Mouse (Mus musculus) ovary, postnatal 10 days (tissue): ENCODE data around the gene Reln.

Experiments used
- DNase-seq: peaks from one replicate; pipeline ENCODE4 v3.0.0; 2022; ENCODE audit warnings: low spot score

Reln gene

DNA sequence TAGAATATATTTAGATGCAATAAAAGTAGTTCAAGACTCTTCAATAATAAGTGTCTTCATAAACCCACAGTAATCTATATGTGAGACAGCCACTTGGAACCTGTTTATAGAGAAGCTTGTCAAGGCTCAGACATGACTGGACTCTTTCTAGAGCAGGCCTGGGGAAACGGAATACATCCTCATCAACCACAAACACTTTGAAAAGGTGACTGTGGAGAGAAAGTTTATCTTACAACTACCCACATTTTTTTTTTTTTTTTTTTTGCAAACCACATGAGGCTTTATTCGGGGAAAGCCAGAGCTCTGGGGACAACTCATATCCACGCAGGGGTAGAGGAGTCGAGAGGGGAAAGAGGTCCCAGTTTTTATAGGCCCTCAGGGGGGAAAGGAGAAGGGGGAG, 36.6 kb downstream of the Reln start:
- DNase-seq: no peak

DNA sequence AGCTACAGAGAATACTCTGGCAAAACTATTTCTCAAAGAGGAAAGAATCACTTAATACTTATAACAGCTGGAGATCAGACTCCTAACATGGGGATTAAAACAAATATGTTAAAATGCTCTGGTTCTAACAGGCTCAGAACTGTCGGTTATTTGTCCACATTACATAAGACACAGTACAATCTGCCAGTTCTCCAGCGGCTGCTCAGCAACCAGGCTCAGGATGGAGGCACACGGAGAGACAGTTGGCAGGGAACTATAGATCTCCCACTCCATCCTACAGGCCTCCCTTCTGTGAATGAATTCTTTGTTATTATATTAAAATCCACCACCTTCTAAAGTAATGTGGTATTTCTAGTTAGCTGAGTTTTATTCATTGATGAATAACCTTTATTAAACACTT, 37.4 kb downstream of the Reln start:
- no peak for DNase-seq

DNA sequence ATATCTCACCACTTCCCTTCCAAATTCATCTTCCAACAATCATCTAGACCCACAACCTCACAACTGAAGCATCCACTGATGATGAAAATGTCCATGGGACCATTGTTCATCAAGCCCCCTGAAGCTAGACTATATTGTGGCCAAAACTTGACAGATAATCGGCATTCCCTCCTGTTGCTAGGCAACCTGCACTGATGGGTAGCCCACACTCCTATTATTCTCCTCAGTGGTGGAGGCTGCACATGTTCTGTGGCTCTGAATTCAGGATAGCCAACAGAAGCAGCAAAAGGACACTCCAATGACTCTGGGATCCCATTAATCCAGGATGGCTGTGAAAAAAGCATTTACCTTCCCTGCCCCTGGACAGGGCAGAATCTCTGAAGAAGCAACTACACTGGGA, 40.8 kb downstream of the Reln start:
- no peak for DNase-seq

DNA sequence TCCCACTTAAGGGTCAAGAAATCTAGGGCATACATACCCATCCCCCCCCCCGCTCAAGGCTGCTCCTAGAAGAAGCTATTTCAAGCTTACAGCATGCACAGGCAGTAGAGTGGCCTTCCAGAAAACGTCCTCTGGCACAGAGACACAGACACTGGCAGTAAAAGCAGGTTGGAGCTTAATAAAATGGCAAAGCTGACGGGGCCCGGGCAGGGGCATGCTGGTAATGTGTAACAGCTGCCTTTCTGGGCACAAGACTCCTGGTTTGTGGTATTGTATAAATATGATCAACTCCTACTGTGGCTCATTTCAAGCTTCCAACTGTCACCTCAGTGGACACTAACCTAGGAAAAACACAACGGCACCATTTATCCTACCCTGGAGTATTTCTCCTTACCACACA, 42.2 kb downstream of the Reln start:
- DNase-seq: no peak

DNA sequence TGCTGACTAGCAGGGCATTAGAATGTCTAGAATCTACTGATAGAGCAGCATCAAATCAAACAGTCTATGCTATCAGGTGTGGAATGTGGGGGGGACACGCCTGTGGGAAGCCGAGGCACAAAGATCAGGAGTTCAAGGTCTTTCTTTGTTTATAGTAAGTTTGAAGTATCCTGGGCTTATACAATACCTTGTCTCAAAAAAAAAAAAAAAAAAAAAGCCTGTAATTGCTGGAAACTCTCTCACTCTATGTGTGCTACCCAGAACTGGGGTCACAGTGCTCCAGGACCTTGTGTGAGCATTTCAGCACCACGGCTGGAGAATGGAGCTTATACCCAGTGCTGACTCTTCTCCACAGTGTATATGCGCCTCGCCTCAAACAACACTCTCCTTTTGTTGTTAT, 43.7 kb downstream of the Reln start:
- no peak for DNase-seq

DNA sequence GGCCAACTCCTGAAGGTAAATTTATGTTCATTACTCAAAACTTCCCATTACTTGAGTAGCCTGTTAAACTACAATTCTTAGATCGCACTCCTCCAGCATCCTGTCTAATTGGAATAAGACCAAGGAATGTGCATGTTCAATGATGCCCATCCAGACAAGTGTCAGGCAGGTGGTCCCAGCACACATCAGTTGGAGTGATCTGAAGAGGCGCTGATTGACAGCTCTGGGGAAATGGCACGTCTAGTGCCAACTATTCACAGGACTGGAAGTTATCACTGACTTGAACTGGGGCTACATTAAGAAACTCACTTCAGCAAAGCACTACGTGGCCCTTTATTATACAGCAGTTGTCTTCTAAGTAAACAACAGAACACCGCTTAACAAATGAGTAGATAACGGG, 44.5 kb downstream of the Reln start:
- no peak for DNase-seq

DNA sequence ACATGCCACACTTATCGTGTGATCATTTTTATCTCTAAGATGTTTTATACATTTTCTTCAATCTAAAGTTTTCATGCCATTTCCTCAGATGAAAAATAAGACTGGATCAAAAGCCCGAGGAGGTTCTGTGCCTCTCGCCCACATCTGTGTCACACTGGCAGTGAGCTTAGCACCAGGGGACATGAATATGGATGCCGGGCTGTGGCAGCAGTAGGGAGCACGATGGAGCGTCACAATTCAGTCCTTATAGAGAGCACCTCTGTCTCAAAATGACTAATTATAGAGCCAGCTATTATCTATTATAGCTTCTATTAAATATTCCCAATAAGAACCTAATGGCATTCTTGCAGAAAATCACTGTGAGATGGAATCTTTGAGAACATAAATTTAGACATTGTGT, 49.3 kb downstream of the Reln start:
- no peak for DNase-seq

DNA sequence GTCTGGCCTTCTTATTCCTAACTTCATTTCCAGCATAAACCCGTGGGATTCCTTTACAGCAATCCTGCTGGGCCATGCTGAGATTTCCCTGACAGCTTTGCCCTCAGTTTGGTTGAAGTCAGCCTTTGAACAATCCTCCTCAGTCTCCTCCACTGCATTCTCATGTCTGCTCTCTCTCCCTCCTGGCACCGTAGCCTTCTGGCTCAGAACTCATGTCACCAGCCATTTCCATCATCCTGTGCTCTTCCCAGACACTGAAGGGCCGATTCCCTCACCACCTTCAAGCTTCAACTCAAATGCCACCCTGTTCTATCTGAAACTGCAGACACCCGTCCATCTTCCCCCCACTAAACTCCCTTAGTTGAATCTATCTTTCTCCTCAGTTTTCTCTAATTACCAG, 53.1 kb downstream of the Reln start:
- no peak for DNase-seq

DNA sequence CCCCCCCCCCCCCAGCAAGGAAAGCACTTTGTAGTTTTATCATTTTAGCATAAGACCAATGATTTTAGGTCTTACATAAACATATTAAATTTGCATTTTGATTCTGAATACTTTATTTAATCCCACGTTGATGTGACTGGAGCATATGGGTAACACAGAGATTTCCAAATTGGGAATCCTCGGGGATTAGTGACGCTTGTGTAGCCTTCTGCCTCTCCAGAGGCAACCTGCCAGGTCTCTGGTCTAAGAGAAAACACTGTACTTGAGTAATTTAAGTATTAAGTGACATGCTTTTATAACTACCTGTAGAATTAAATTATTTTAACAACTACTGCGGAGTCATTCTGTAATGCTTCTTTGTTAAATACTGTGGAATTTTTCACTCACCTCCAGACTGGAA, 59.1 kb downstream of the Reln start:
- DNase-seq: no peak

DNA sequence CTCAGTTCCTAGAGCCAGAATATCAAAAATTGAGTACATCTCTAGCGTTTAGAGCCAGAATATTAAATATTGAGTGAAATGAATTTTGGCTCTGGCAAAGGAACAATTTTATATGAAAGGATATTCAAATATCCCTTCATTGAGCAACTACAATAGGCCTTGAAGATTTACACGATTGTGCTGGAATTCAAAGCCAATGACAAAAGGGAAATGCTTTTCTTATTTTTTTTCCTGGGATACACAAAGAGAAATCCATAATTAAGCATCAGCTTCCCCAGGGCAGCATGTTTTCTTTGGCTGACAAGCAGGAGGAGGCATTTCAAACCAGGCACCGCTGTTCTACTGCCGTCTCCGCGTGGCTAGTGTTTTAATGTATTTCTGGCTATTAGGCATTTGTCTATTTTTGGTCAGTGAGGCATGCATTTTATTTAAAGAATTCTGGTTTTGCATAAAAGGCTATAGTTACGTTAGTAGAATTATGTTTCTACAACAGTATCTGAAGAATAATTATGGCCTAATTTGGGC, 62.3 kb downstream of the Reln start:
- no peak for DNase-seq

DNA sequence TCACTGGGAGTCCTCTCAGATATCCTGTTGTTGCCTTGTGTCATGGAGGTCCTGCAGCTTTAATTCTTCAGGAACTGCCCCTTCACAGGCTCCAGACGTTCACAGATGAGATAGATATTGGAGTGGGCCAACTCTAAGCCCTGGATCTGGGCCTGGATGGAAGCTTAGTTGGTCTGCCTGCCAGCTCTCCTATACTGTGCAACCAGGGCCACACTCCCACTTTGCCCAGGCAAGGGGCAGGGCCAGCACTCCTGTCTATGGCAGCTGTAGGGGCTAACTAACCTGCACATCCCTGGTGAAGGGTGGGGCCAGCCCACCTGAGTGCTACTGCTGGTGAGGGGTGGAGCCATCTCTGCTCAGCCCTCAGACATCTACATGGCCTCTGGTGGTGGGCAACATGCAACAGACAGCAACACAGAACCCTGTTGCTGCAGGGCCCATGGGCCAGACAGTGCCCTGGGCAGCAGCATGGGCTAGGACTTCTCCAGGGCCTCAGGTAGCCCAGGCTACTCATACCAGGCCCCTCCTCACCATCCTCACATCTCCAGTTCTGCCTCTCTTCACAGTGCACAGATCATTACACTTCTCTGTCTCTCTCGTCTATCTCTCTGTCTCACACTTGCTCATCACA, 63.9 kb downstream of the Reln start:
- DNase-seq: no peak

DNA sequence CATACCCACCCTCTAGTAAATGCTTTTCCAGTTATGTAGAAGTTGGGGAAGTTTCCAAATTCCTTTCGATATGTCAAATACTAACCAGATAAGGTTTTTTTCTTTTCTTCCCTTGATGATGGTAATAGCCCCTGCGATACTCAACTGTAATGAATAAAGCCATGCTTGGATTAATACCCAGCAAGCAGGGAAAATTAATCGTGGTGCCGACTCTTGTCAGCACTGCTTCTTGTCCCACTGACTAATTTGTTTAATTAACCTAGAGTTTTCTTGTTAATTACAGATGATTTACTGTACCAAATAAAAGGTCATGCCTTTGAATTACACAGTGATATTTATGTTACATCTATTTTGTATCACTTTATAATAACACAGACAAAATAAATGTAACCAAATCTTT, 65.3 kb downstream of the Reln start:
- DNase-seq: no peak

DNA sequence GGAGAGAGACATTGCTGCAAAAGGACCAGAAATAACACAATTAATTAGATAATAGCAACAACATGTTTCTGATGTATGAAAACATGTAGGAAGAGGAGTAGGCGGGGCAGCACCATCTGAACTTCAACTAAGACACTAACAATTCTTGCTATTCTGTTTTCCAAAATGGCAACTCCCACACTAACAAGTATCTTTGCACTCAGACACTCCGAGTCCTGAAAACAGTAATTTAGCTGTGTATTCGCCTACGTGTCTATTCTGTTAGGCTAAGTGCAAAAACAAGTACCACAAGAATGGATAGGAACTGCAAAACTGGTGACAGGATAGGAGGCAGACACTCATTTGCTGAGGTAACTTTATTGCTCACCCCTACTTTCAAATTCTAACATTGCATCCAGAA, 70.4 kb downstream of the Reln start:
- no peak for DNase-seq

DNA sequence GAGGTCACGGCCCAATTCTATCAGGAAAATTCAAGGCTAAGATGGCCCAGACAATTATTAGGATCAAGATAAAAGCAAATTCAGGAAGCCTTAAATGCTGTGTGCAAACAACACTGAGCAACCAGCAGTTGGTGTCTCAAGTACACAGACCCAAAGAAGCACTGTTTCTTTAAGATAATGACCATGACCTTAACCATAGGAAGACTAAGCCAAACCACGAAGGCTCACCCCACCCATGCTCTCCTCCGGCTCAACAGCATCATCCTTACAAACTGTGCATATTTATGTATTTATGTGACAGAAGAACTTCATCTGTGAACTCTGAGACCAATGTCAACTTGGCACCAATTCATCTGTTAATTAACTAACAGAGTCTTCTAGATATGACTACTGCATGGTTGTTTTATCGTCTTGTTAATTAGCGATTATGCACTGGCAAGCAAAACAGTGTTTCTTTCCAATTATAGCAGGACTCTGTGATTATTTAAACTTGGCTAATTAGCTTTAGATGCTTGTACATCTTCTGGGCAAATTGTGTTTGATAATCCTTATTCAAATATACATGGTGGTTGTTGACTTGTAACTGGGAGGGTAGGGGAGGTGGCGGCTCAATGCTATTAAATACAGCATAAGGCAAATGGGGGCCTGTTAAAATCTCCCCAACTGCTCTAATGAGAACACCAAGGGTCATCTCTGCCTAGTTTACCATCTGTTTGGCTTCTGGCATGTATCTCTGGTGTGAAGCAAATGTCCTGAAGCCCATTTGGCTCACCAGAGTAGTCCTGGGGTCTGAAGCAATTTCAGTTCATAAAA, 77.8 kb downstream of the Reln start:
- no peak for DNase-seq

DNA sequence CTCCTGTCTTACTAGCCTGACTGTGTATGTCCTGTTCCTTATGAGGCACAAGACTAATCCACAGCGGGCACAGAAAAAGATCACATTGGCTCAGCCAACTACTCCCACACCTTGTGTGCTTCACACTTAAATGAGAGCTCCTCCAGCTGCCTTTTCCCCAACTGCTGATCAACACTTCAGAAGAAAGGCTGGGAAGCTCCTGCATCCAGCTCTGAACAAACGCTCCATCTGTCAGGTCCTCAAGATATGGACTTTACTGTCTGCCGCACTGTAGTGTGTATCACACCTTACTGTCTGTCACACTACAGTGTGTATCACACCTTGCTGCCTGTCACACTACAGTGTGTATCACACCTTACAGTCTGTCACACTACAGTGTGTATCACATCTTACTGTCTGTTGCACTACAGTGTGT, 82.1 kb downstream of the Reln start:
- no peak for DNase-seq

DNA sequence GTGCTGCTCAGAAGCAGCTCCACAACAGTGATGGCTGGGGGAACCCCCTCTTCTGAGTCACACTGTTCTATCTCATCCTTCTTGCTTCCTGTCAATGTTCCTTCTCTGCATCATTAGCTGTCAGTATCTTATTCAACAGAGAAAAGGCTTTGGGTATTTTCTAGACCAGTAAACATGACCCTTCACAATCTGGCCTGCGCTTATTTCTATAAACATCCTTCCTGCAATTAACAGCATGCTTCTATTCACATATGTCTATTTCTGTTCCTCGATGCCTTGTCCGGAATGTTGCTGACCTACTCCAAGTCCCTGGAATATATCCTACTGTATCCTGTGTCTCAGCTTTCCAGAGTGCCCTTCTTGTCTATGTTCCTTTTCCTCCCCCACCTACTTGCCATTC, 89.2 kb downstream of the Reln start:
- DNase-seq: no peak

DNA sequence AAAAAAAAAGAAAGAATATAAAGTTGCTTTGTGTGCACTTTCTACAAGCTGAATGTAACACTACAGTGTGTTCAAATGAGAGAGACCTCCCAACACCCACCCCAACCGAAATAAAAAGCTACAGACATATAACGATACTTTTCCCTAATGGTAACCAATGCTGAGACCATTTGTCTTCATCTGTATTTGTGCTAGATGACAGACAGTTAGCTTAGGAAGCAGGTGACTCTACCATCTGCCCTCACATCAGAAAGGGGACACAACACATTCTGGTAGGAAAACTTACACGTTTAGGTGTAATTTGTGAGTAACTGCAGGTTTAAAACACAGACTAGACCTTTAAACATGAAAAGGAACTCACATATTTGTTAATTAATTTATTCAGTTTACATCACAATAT, 90.6 kb downstream of the Reln start:
- no peak for DNase-seq

DNA sequence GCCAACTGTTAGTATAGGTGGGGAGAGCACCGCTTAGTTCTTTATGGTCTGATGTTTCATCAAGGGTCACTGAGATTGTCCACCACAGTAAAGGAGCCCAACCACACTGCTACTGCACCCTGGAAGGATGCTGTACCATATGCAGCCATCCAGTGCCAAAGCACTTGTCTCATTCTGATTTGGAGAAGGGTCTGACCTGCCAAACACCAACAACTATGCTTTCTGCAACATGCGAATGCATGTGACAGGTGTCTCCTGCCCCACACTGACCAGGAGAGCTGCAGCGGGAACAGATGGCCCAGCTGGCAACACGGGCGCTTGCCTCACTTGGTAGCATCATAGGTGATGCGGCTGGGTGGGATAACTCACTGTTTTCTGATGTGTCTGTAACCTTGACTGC, 91.2 kb downstream of the Reln start:
- DNase-seq: no peak

DNA sequence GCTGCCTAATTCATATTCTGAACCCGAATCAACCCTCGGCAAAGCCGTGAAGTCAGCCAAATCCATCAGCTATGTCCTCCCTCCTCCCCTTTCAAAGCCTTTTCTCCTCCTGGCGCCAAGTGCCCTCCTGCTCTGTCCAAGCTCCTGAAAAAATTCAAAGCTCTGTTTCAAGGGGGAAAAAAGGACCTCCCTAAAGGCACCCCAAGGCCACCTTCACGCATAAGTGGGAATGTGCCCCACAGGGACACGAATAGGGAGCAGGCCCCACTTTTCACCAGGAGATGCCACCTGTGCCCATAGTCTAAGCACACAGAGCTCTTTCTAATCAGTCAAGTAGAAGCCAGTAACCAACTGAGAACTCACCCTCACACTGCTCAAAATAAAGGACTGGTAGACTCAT, 96.7 kb downstream of the Reln start:
- DNase-seq: no peak

DNA sequence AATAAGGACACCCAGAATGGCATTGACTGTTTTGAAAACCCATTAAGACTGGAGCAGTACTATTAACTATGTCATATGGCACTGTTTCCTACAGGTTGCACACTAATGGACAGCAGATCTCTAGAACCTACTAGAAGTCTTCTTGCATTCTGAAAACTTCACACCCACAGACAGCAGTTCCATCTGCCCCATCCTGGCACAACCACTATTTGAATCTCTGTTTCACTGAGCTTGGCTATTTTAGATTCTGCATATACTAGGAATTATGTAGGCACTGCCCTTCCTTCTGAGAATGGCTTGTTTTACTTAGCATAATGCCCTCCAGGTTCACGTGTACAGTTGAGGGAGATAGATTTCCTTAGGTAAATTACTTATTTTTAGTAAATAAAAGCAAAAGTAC, 99.4 kb downstream of the Reln start:
- DNase-seq: no peak

DNA sequence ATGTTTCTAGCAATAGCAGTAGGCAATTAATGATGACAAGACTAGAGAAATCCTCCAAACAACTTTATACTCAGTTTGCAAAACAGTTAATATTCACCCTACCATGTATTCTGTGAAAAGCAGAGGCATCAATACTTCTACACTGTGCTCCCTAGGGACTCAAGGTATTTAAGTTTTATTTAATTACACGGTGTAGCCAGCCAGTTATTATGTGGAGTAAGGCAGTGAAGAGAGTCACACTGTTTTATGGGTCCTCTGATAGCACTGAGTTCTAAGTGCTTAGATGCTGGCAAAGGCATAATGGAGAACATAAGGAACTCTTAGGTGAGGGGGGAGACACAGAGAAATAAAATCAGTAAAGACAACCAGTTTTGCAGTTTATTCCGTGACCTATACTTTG, 101.0 kb downstream of the Reln start:
- DNase-seq: no peak

DNA sequence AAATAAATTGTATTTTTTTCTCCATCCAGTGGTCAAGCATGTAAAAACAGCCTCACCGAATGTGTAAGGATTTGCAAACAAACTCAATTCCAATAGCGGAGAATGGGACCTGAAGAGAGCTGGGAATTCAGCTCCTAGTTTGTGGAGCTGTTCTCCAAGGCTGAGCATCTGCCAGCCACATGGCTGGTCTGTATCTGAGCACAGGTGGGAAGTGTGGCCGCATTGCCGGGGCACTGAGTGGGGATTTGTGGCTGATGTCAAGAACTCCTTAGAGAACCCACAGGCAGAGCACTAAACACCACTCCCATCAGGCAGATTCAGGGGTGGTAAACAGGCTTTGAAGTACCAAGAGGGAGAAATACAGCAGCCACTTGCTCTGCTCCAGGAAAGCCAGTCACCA, 102.9 kb downstream of the Reln start:
- no peak for DNase-seq

DNA sequence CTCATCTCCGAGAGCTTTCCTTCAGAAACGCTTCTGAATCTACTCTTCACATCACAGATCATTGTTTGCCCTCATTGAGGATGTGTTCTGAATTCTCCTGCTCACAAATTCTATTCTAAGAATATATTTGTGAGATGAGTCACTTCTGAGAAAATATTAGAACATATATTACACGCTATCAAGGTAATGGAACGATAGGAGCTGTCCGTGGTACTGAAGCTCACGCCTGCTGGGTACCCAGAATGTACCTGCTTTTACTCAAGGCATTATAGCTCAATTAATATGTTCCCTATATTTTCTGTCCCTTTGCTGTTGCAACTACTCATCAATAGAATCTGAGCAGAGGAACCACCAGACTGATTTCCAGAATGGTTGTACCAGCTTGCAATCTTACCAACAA, 107.7 kb downstream of the Reln start:
- no peak for DNase-seq

DNA sequence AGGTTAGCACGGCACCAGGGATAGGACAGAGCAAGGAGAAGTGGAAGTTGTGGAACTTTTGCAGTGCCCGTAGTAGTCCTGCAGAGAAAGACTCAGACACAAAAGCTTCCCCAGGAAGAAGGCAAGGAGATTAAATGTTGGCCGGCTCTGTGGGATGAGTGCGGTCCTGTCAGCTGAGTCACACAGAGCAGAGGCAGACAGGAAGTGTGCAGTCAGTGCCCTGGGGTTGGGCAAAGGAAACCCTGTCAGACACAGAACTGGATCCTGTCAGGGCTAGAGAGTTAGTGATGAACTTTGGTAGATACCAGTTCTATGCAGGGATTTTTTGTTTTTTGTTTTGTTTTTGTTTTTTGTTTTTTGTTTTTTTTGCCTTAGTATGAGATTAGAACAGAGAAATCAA, 120.0 kb downstream of the Reln start:
- no peak for DNase-seq
